Mouse (Mus musculus) MEL (cell line): ENCODE data around the gene Zdhhc7.

Experiments used
- CTCF ChIP-seq, 3 experiments: IDR thresholded peaks in 2 of 3; conservative IDR thresholded peaks in 1 of 3; 2 replicates each; pipeline ENCODE4 v1.5.1; 2011 to 2012; ENCODE audit warnings: low read length in 3 of 3, low read depth in 2 of 3, mild to moderate bottlenecking in 2 of 3, improper control_type of control experiment in 1 of 3, inconsistent platforms in 1 of 3, mixed read lengths in 1 of 3, moderate library complexity in 1 of 3; ENCODE audit not compliant: control insufficient read depth in 1 of 3, insufficient read depth in 1 of 3, poor library complexity in 1 of 3, severe bottlenecking in 1 of 3
- HCFC1 ChIP-seq: IDR thresholded peaks from 2 replicates; pipeline ENCODE4 v1.6.1; 2012; ENCODE audit warnings: low read depth, mild to moderate bottlenecking, inconsistent platforms, low read length, improper control_type of control experiment, moderate library complexity
- POLR2A ChIP-seq, 2 experiments: IDR thresholded peaks; 2 replicates each; pipeline ENCODE4 v1.6.1; 2011 to 2012; ENCODE audit warnings: low read length in 2 of 2, mild to moderate bottlenecking in 2 of 2, control low read depth in 1 of 2, improper control_type of control experiment in 1 of 2, low read depth in 1 of 2, moderate library complexity in 1 of 2; ENCODE audit not compliant: control insufficient read depth in 1 of 2, insufficient read depth in 1 of 2, poor library complexity in 1 of 2
- SMC3 ChIP-seq: IDR thresholded peaks from 2 replicates; pipeline ENCODE4 v1.6.1; 2011; ENCODE audit warnings: low read depth, low read length, improper control_type of control experiment

- TF ChIP-seq POLR2A (IDR thresholded peaks at IDR 0.05; ENCODE audit: control insufficient read depth in 1 of 2, insufficient read depth in 1 of 2, low read depth in 1 of 2, low read length in 2 of 2, poor library complexity in 1 of 2) = no peak
- no peak for TF ChIP-seq SMC3
- no peak for TF ChIP-seq HCFC1
- no peak for TF ChIP-seq CTCF (IDR thresholded peaks at IDR 0.05 in 2 of 3, conservative IDR thresholded peaks at IDR 0.05 in 1 of 3; ENCODE audit: control insufficient read depth in 1 of 3, insufficient read depth in 1 of 3, low read depth in 2 of 3, low read length in 3 of 3, poor library complexity in 1 of 3, severe bottlenecking in 1 of 3)
Observed at GRCm38 (mm10) chr8:120144652-120145301, 43.5 kb upstream of the Zdhhc7 start.
